Mouse (Mus musculus) thymus, adult 2 months (tissue): ENCODE data around the gene Comt.

Experiments used
- CTCF ChIP-seq: fragments of 200-500 bp; IDR thresholded peaks from 2 replicates; pipeline ENCODE4 v1.5.1; 2012; ENCODE audit warnings: mild to moderate bottlenecking, control low read depth, low read length, moderate library complexity, borderline replicate concordance; ENCODE audit not compliant: control insufficient read depth, poor library complexity, insufficient read depth; ENCODE audit errors: extremely low read depth
- POLR2A ChIP-seq: fragments of 200-500 bp; IDR thresholded peaks from 2 replicates; pipeline ENCODE4 v1.6.1; 2012; ENCODE audit warnings: mild to moderate bottlenecking, low read length, control low read depth, moderate library complexity; ENCODE audit not compliant: control insufficient read depth, poor library complexity, insufficient read depth; ENCODE audit errors: extremely low read depth

- TF ChIP-seq POLR2A (no peak), CTCF (peak; percentile 69; the same call in 1 of the 2 replicates)
Observed at GRCm38 (mm10) chr16:18406293-18406692, 20.4 kb downstream of the Comt start.
